Mouse (Mus musculus) v-Abl transformed pro-B cells (cell line): ENCODE measurements at regions not wholly inside any gene's neighbourhood (a gene's known extent, or its start where the extent isn't known, plus 50 kb on each side); places are given as distances from the start of the nearest gene placed in this dataset.
"Not testable (repeated sequence)": the region's sequence is repeated elsewhere in the genome, so short reads cannot be mapped to it uniquely, and the experiment has no call there.

Source experiments
- in situ Hi-C, 2 experiments: fragments of 400-800 bp; cut with MboI; formaldehyde crosslinking; loops; one replicate each; pipeline ENCODE4 v1.15.1; 2025; ENCODE audit not compliant: unreplicated experiment in 2 of 2

GRCm38 (mm10) chr3:38321620-38322019 lies 163.0 kb downstream of the Ankrd50 start:
- in situ Hi-C loops = no loop called here

GRCm38 (mm10) chr3:38320998-38321397 lies 163.6 kb downstream of the Ankrd50 start:
- in situ Hi-C loops = no loop called here

GRCm38 (mm10) chr3:38312834-38313233 lies 171.8 kb downstream of the Ankrd50 start:
- in situ Hi-C loops = no loop called here

DNA sequence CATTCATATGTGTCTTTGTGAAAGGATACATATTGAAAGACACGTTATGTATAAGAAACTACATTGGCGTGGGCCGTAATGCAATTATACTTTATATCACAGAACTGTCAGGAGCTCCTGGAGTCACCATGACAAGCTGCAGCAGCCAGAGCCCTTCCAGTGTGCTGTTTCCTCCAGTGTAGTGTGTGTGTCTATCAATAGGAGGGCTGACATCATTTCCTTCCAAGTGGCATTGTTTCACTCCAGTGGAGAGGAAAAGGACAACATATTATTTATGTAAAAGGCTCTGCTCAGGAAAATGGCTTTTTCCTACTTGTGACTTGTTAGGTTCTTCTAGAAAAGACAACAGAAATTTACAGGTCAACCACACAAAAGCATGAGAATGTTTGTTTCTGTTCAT lies 172.5 kb downstream of the Ankrd50 start:
- in situ Hi-C loops = no loop called here

GRCm38 (mm10) chr3:38299898-38300751 lies 184.5 kb downstream of the Ankrd50 start:
- in situ Hi-C loops = no loop called here

- in situ Hi-C loops = no loop called here
Measured at GRCm38 (mm10) chr3:38299236-38299897, 185.3 kb downstream of the Ankrd50 start.

GRCm38 (mm10) chr3:38297499-38297898 lies 187.1 kb downstream of the Ankrd50 start:
- in situ Hi-C loops = no loop called here

GRCm38 (mm10) chr3:38289062-38289461 lies 195.6 kb downstream of the Ankrd50 start:
- in situ Hi-C loops = no loop called here

DNA sequence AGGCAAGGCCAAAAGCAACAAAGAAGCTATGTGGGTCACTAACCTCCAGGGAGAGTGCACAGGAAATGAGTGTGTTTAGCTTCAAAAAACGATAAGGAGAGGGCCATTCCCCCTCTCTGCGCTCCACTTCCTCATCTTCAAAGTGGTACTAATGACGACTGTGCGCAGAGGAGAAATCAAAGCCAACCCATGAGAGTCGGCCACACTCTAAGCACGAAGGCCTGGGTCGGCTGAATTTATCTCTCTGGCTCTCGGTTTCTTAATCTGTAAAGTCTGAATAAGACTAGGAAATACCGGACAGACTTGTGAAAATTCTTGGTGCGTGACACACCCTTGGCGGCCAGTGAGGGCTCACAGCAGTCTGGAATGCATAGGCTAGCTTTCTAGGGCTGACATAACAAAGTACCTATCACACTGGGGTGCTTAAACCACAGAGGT lies 200.9 kb downstream of the Ankrd50 start:
- in situ Hi-C loops = no loop called here

- in situ Hi-C loops = no loop called here
Measured at GRCm38 (mm10) chr3:38282891-38283290, 201.8 kb downstream of the Ankrd50 start.

- in situ Hi-C loops = no loop called here
Measured at GRCm38 (mm10) chr3:38281683-38282082, 203.0 kb downstream of the Ankrd50 start.

- in situ Hi-C loops = no loop called here
Measured at GRCm38 (mm10) chr3:38280876-38281275, 203.8 kb downstream of the Ankrd50 start.

DNA sequence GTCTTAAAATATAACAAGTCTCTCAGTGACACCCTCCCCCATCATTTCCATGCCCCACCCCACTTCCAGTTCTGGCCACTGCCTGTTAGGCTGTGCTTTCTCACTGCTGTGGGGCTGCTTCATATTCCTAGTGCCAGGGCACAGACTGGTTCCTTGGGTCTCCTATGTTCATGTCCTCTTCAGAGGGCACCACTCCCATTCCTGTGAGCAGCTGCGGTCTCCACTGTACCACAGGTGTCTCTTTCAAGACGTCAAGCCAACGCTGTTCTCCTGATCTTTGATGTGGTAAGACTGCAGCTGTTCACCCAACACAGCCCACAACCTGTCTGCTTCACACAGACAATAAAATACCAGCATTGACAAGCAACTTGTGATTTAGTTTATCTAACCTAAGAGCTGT lies 204.5 kb downstream of the Ankrd50 start:
- in situ Hi-C loops = no loop called here

DNA sequence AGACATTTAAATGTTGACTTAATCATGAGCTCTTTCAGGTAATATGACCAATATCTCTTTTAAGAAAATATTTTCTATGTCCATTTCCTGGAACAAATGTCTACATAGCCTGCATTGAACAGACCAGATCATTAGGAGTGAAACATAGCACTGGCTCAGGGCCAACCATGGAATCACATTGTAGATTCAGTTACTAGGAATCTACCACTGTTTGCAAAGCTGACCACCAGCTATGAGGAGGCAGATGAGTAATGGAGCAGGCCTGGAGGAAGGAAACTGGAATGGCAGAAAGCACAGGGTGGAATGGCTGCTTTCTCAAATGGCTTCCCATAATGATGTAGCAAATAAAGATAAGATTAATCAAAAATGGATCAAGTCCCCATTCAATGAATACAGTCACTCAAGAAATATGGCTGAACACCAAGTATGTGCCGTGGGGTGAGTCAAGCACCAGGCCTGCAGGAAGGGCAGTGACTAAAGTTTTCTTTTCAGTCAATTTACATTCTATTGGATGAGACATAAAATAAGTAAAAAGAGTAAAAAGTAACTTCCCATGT lies 207.6 kb downstream of the Ankrd50 start:
- in situ Hi-C loops = no loop called here

- in situ Hi-C loops = no loop called here
Measured at GRCm38 (mm10) chr3:38275321-38275720, 209.3 kb downstream of the Ankrd50 start.

GRCm38 (mm10) chr3:38270742-38271141 lies 213.9 kb downstream of the Ankrd50 start:
- in situ Hi-C loops = no loop called here

GRCm38 (mm10) chr3:38268226-38268625 lies 216.4 kb downstream of the Ankrd50 start:
- in situ Hi-C loops = no loop called here

- in situ Hi-C loops = no loop called here
Measured at GRCm38 (mm10) chr3:38263261-38264141, 221.1 kb downstream of the Ankrd50 start.

DNA sequence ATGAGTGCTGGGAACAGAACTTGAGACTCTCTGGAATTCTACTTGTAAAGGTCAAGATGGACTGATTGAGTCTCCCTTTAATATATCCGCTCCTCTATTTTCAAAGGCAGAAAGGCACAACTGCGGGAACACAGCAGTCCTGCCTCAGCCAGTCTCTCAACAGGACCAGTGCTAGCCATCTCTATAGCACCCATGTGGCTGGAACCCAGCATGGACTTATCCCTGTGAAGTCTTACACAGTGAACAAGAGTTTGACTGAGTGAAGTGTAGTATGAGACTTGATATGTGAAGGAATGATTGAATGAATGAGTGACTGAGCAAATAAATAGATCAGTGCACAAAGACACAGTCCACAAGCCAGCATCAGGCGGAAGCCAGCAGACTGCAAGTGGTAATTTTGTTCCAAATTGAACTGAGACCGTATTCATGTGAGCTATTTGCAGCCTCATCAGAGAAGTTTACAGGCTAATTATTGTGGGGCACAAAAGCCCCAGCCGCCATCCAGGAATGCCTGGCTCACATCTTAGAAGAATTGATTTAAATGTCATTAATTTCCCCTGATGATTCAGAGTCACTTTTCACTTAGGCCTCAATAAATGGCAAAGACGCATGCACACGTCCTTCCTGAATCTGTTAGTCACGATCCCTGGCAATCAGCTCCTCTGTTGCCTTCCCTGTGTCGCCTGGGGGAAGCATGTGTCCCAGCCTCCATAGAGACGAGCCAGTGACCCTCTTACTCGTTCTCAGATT lies 223.1 kb downstream of the Ankrd50 start:
- in situ Hi-C loops = no loop called here

- in situ Hi-C loops = not testable (repeated sequence)
Measured at GRCm38 (mm10) chr3:38259223-38259622, 225.4 kb downstream of the Ankrd50 start.
